10 mouse cellular contexts compared by ENCODE assay signal in genomic region chr3:9066374-9066773, GRCm38 (mm10).
DNase-seq lines count a peak whose midpoint lies in the region; ATAC-seq and TF ChIP-seq lines count a peak whose summit lies in the region.
"Had no signal": no experiment of that assay in that cellular context is flagged by ENCODE, and none has a peak within 500 bp of the region (broad histone marks: within the 10 kb centered on the region; RNA-seq: fewer than 3 reads in every experiment).

No protein-coding gene starts in this region.

- no peak for TF ChIP-seq CTCF in CH12.LX (conservative IDR thresholded peaks at IDR 0.05 in 1 of 2, IDR thresholded peaks at IDR 0.05 in 1 of 2; ENCODE audit: low read depth in 2 of 2, low read length in 2 of 2)

- 0 out of 2 replicates have a peak, but pooled peaks have one; percentile 24 for ATAC-seq in forebrain, embryonic 13.5 days
- ATAC-seq in forebrain, embryonic 14.5 days: no peak
- ATAC-seq in hindbrain, embryonic 16.5 days: peak; percentile 56; the same call in 1 of the 2 replicates
- no peak for ATAC-seq in hindbrain, embryonic 14.5 days (ENCODE audit: low FRiP score)
- ATAC-seq in forebrain, embryonic 16.5 days: 0 out of 2 replicates have a peak, but pooled peaks have one; percentile 26
- no peak for ATAC-seq in CD4-positive, CD25-positive, alpha-beta regulatory T cell, adult 4 months

- H3K9ac ChIP-seq in forebrain, embryonic 13.5 days: no peak overlapping the region
- H3K9ac ChIP-seq in forebrain, embryonic 14.5 days (ENCODE audit: low read length): no peak overlapping the region
- H3K9ac ChIP-seq in hindbrain, embryonic 16.5 days (ENCODE audit: low read depth, low read length): no peak overlapping the region
- no peak overlapping the region for H3K9ac ChIP-seq in hindbrain, embryonic 14.5 days
- no peak overlapping the region for H3K9ac ChIP-seq in CH12.LX (ENCODE audit: insufficient read depth, low read depth)
- no peak overlapping the region for H3K9ac ChIP-seq in forebrain, embryonic 16.5 days (replicated peaks; ENCODE audit: low read depth, low read length)
- H3K9ac ChIP-seq: embryonic facial prominence, embryonic 12.5 days had no signal

- no peaks in the 10 kb centered on the region for H3K79me2 ChIP-seq in CH12.LX (replicated peaks; ENCODE audit: control insufficient read depth, extremely low read depth, insufficient read depth, poor library complexity, severe bottlenecking)

- H3K9me3 ChIP-seq in forebrain, embryonic 13.5 days (replicated peaks): no peaks in the 10 kb centered on the region
- no peaks in the 10 kb centered on the region for H3K9me3 ChIP-seq in forebrain, embryonic 14.5 days (replicated peaks; ENCODE audit: control insufficient read depth, low read length)
- H3K9me3 ChIP-seq in hindbrain, embryonic 16.5 days (ENCODE audit: control insufficient read depth, low read length): no peaks in the 10 kb centered on the region
- no peaks in the 10 kb centered on the region for H3K9me3 ChIP-seq in hindbrain, embryonic 14.5 days (ENCODE audit: control insufficient read depth, low read length)
- H3K9me3 ChIP-seq in CH12.LX (replicated peaks; ENCODE audit: low read length): no peaks in the 10 kb centered on the region
- H3K9me3 ChIP-seq in forebrain, embryonic 16.5 days (ENCODE audit: control insufficient read depth, low read length): no peaks in the 10 kb centered on the region
- H3K9me3 ChIP-seq: embryonic facial prominence, embryonic 10.5 days; embryonic facial prominence, embryonic 12.5 days had no signal

- H3K4me2 ChIP-seq in forebrain, embryonic 13.5 days: no peak overlapping the region
- no peak overlapping the region for H3K4me2 ChIP-seq in forebrain, embryonic 14.5 days (ENCODE audit: low read length)
- no peak overlapping the region for H3K4me2 ChIP-seq in hindbrain, embryonic 16.5 days (ENCODE audit: low read length)
- H3K4me2 ChIP-seq in hindbrain, embryonic 14.5 days (replicated peaks): no peak overlapping the region
- H3K4me2 ChIP-seq in CH12.LX (ENCODE audit: insufficient read depth, low read depth, poor library complexity, severe bottlenecking): 0 out of 2 replicates have a peak overlapping the region, but pooled peaks have one; percentile 17
- no peak overlapping the region for H3K4me2 ChIP-seq in forebrain, embryonic 16.5 days (ENCODE audit: low read length)
- H3K4me2 ChIP-seq: embryonic facial prominence, embryonic 12.5 days had no signal

- no peak for TF ChIP-seq EP300 in CH12.LX (IDR thresholded peaks at IDR 0.05; ENCODE audit: low read length)

- no peak overlapping the region for H3K4me3 ChIP-seq in forebrain, embryonic 13.5 days
- H3K4me3 ChIP-seq in forebrain, embryonic 14.5 days (ENCODE audit: low read depth, low read length): no peak overlapping the region
- H3K4me3 ChIP-seq in hindbrain, embryonic 16.5 days (ENCODE audit: low read length): no peak overlapping the region
- no peak overlapping the region for H3K4me3 ChIP-seq in hindbrain, embryonic 14.5 days (replicated peaks; ENCODE audit: low read length)
- no peak overlapping the region for H3K4me3 ChIP-seq in CH12.LX (replicated peaks in 1 of 3; ENCODE audit: low read depth in 2 of 3, low read length in 2 of 3, poor library complexity in 1 of 3)
- no peak overlapping the region for H3K4me3 ChIP-seq in forebrain, embryonic 16.5 days (replicated peaks; ENCODE audit: low read length)
- H3K4me3 ChIP-seq: embryonic facial prominence, embryonic 10.5 days; embryonic facial prominence, embryonic 12.5 days had no signal

- no peak overlapping the region for H3K27ac ChIP-seq in forebrain, embryonic 13.5 days
- H3K27ac ChIP-seq in forebrain, embryonic 14.5 days (ENCODE audit: low read depth, low read length): no peak overlapping the region
- no peak overlapping the region for H3K27ac ChIP-seq in hindbrain, embryonic 16.5 days (ENCODE audit: low read depth, low read length)
- H3K27ac ChIP-seq in hindbrain, embryonic 14.5 days: no peak overlapping the region
- no peak overlapping the region for H3K27ac ChIP-seq in CH12.LX (ENCODE audit: insufficient read depth, low read depth)
- no peak overlapping the region for H3K27ac ChIP-seq in forebrain, embryonic 16.5 days (ENCODE audit: low read length)
- H3K27ac ChIP-seq: embryonic facial prominence, embryonic 10.5 days; embryonic facial prominence, embryonic 12.5 days had no signal

- TF ChIP-seq POLR2A in CH12.LX (IDR thresholded peaks at IDR 0.05; ENCODE audit: low read depth, low read length): no peak

- DNase-seq in forebrain, embryonic 14.5 days (ENCODE audit: low spot score): no peak
- DNase-seq in hindbrain, embryonic 14.5 days (ENCODE audit: low spot score): no peak
- no peak for DNase-seq in CH12.LX (ENCODE audit: extremely low read depth)
- DNase-seq in adrenal gland, postnatal 36 days: no peak

- dilution Hi-C loops in CH12.LX (cut with MboI; ENCODE audit: extremely low pct_ligation_motif_present, extremely low pct_unique_long_range_greater_than_20kb, low sequenced_read_pairs): no loop called here

- in situ Hi-C loops in CH12.LX (cut with MboI; ENCODE audit: low pct_ligation_motif_present, low pct_unique_long_range_greater_than_20kb, low sequenced_read_pairs): loop anchor here (25.0 kb wide), 1 partner anchor 479 kb away; no protein-coding TSS in a partner anchor

- WGBS in forebrain, embryonic 13.5 days: 77% methylated on average over 5 of the region's 5 CpGs
- 84% methylated on average over 5 of the region's 5 CpGs for WGBS in forebrain, embryonic 14.5 days
- 82% methylated on average over 5 of the region's 5 CpGs for WGBS in hindbrain, embryonic 16.5 days
- WGBS in hindbrain, embryonic 14.5 days: 85% methylated on average over 5 of the region's 5 CpGs
- WGBS in forebrain, embryonic 16.5 days: 82% methylated on average over 5 of the region's 5 CpGs

- no peak for TF ChIP-seq RAD21 in CH12.LX (IDR thresholded peaks at IDR 0.05; ENCODE audit: low read depth, low read length)

- no peaks in the 10 kb centered on the region for H3K27me3 ChIP-seq in forebrain, embryonic 13.5 days
- no peaks in the 10 kb centered on the region for H3K27me3 ChIP-seq in forebrain, embryonic 14.5 days (replicated peaks; ENCODE audit: control insufficient read depth, insufficient read depth, low read length)
- H3K27me3 ChIP-seq in hindbrain, embryonic 16.5 days (replicated peaks; ENCODE audit: control insufficient read depth, insufficient read depth, low read length): no peaks in the 10 kb centered on the region
- H3K27me3 ChIP-seq in hindbrain, embryonic 14.5 days (ENCODE audit: control insufficient read depth, insufficient read depth, low read length): no peaks in the 10 kb centered on the region
- H3K27me3 ChIP-seq in CH12.LX (replicated peaks): no peaks in the 10 kb centered on the region
- H3K27me3 ChIP-seq in forebrain, embryonic 16.5 days (replicated peaks; ENCODE audit: control insufficient read depth, insufficient read depth, low read length): no peaks in the 10 kb centered on the region
- H3K27me3 ChIP-seq: embryonic facial prominence, embryonic 12.5 days had no signal

- no peaks in the 10 kb centered on the region for H3K36me3 ChIP-seq in forebrain, embryonic 13.5 days (ENCODE audit: poor library complexity, severe bottlenecking)
- H3K36me3 ChIP-seq in forebrain, embryonic 14.5 days (ENCODE audit: control insufficient read depth, insufficient read depth, low read length): no peaks in the 10 kb centered on the region
- H3K36me3 ChIP-seq in hindbrain, embryonic 16.5 days (ENCODE audit: control insufficient read depth, insufficient read depth, low read length): no peaks in the 10 kb centered on the region
- H3K36me3 ChIP-seq in hindbrain, embryonic 14.5 days (replicated peaks; ENCODE audit: control insufficient read depth, insufficient read depth): no peaks in the 10 kb centered on the region
- H3K36me3 ChIP-seq in CH12.LX (replicated peaks in 1 of 2; ENCODE audit: control insufficient read depth in 1 of 2, insufficient read depth in 1 of 2, low read length in 1 of 2): no peaks in the 10 kb centered on the region
- no peaks in the 10 kb centered on the region for H3K36me3 ChIP-seq in forebrain, embryonic 16.5 days (ENCODE audit: control insufficient read depth, insufficient read depth)
- H3K36me3 ChIP-seq: embryonic facial prominence, embryonic 10.5 days; embryonic facial prominence, embryonic 12.5 days had no signal

- H3K4me1 ChIP-seq in forebrain, embryonic 13.5 days: no peaks in the 10 kb centered on the region
- no peaks in the 10 kb centered on the region for H3K4me1 ChIP-seq in forebrain, embryonic 14.5 days (ENCODE audit: control insufficient read depth, insufficient read depth, low read length)
- no peaks in the 10 kb centered on the region for H3K4me1 ChIP-seq in hindbrain, embryonic 16.5 days (ENCODE audit: control insufficient read depth, insufficient read depth, low read depth, low read length)
- H3K4me1 ChIP-seq in hindbrain, embryonic 14.5 days (replicated peaks; ENCODE audit: control insufficient read depth, insufficient read depth, low read length): no peaks in the 10 kb centered on the region
- H3K4me1 ChIP-seq in CH12.LX (ENCODE audit: control insufficient read depth in 1 of 2, insufficient read depth in 2 of 2): peaks cover 2 to 5% of the 10 kb centered on the region in 2 experiments; a peak in 2 of 4 replicates
- H3K4me1 ChIP-seq in forebrain, embryonic 16.5 days (replicated peaks; ENCODE audit: control insufficient read depth, insufficient read depth, low read length): no peaks in the 10 kb centered on the region
- H3K4me1 ChIP-seq: embryonic facial prominence, embryonic 10.5 days; embryonic facial prominence, embryonic 12.5 days had no signal

TF ChIP-seq in CH12.LX, 34 proteins besides CTCF, POLR2A, EP300 and RAD21:
- no peak for TF ChIP-seq ZC3H11A (IDR thresholded peaks at IDR 0.05; ENCODE audit: low read depth, low read length)
- no peak for TF ChIP-seq IRF4 (IDR thresholded peaks at IDR 0.05; ENCODE audit: low read depth, low read length)
- no peak for TF ChIP-seq GABPA (IDR thresholded peaks at IDR 0.05; ENCODE audit: insufficient replicate concordance, low read depth, low read length)
- TF ChIP-seq TBP (conservative IDR thresholded peaks at IDR 0.05; ENCODE audit: low read depth, low read length): no peak
- TF ChIP-seq CHD1 (IDR thresholded peaks at IDR 0.05; ENCODE audit: low read depth, low read length): no peak
- no peak for TF ChIP-seq MAX (IDR thresholded peaks at IDR 0.05; ENCODE audit: low read length)
- no peak for TF ChIP-seq MEF2A (IDR thresholded peaks at IDR 0.05; ENCODE audit: borderline replicate concordance, low read depth, low read length)
- TF ChIP-seq SMC3 (IDR thresholded peaks at IDR 0.05; ENCODE audit: low read depth, low read length): no peak
TF ChIP-seq in CH12.LX: peak in this region for 0.

Comparison
In these comparisons a context has a peak if more than half of its experiments do, and no peak if none do; other contexts are left out.
1. ATAC-seq: peak in forebrain, embryonic 13.5 days (single experiment), hindbrain, embryonic 16.5 days (single experiment) and forebrain, embryonic 16.5 days (single experiment); none in forebrain, embryonic 14.5 days (single experiment), hindbrain, embryonic 14.5 days (single experiment) and CD4-positive, CD25-positive, alpha-beta regulatory T cell, adult 4 months (single experiment).